Mouse (Mus musculus): ENCODE data around the gene Lce1i. TPM values are rescaled to one million over a fixed set of nuclear protein-coding genes. Genes with fewer than 3 reads are reported as not detected.

Gene Lce1i
- polyA plus RNA-seq (2012; rRNA removed) = not detected in 2 replicates

GRCm38 (mm10) chr3:92778799-92779198 is at the start of gene Lce1i:
Lce1i (minus strand) TSS chr3:92778899.

GRCm38 (mm10) chr3:92827108-92827507 is 48.4 kb upstream of the Lce1i start, which contains the start of gene Kprp:
Kprp (minus strand) TSS chr3:92827247.

GRCm38 (mm10) chr3:92807791-92808190 is 29.1 kb upstream of the Lce1i start, which contains the start of gene Lce1k:
Lce1k (minus strand) TSS chr3:92807891.

GRCm38 (mm10) chr3:92790414-92790813 is 11.7 kb upstream of the Lce1i start, which contains the start of gene Lce1j:
Lce1j (minus strand) TSS chr3:92790514.

GRCm38 (mm10) chr3:92764965-92765364 is 13.7 kb downstream of the Lce1i start, which contains the start of gene Lce1h:
Lce1h (minus strand) TSS chr3:92765065.

GRCm38 (mm10) chr3:92752238-92752637 is 26.5 kb downstream of the Lce1i start, which contains the start of gene Lce1g:
Lce1g (minus strand) TSS chr3:92752338.

GRCm38 (mm10) chr3:92738996-92739395 is 39.7 kb downstream of the Lce1i start, which contains the start of gene Gm38119:
Gm38119 (minus strand) TSS chr3:92739096.

Other genes with a start within 250 kb of the Lce1i start
- gene 2310046K23Rik, start 244.4 kb downstream of the Lce1i start, polyA plus RNA-seq (2012; rRNA removed) = not detected in 2 replicates
- not detected in 2 replicates for gene Ivl, start 205.2 kb downstream of the Lce1i start, polyA plus RNA-seq (2012; rRNA removed)
- not detected in 2 replicates for gene Smcp, start 189.9 kb downstream of the Lce1i start, polyA plus RNA-seq (2012; rRNA removed)
- gene 2210017I01Rik, start 171.4 kb downstream of the Lce1i start, polyA plus RNA-seq (2012; rRNA removed) = not detected in 2 replicates
- gene Lce6a, start 157.2 kb downstream of the Lce1i start, polyA plus RNA-seq (2012; rRNA removed) = not detected in 2 replicates
- not detected in 2 replicates for gene Lce1a1, start 130.6 kb downstream of the Lce1i start, polyA plus RNA-seq (2012; rRNA removed)
- not detected in 2 replicates for gene Lce1b, start 122.0 kb downstream of the Lce1i start, polyA plus RNA-seq (2012; rRNA removed)
- gene Lce1a2, start 108.6 kb downstream of the Lce1i start, polyA plus RNA-seq (2012; rRNA removed) = not detected in 2 replicates
- gene Lce1c, start 99.7 kb downstream of the Lce1i start, polyA plus RNA-seq (2012; rRNA removed) = not detected in 2 replicates
- gene Lce1d, start 91.7 kb downstream of the Lce1i start, polyA plus RNA-seq (2012; rRNA removed) = not detected in 2 replicates
- not detected in 2 replicates for gene Lce1e, start 69.8 kb downstream of the Lce1i start, polyA plus RNA-seq (2012; rRNA removed)
- not detected in 2 replicates for gene Lce1f, start 58.5 kb downstream of the Lce1i start, polyA plus RNA-seq (2012; rRNA removed)
- not detected in 2 replicates for gene Gm38119, start 39.8 kb downstream of the Lce1i start, polyA plus RNA-seq (2012; rRNA removed)
- gene Lce1g, start 26.6 kb downstream of the Lce1i start, polyA plus RNA-seq (2012; rRNA removed) = not detected in 2 replicates
- not detected in 2 replicates for gene Lce1h, start 13.8 kb downstream of the Lce1i start, polyA plus RNA-seq (2012; rRNA removed)
- gene Lce1j, start 11.6 kb upstream of the Lce1i start, polyA plus RNA-seq (2012; rRNA removed) = not detected in 2 replicates
- gene Lce1k, start 29.0 kb upstream of the Lce1i start, polyA plus RNA-seq (2012; rRNA removed) = not detected in 2 replicates
- gene Kprp, start 48.3 kb upstream of the Lce1i start, polyA plus RNA-seq (2012; rRNA removed) = not detected in 2 replicates
- not detected in 2 replicates for gene Lce1l, start 72.4 kb upstream of the Lce1i start, polyA plus RNA-seq (2012; rRNA removed)
- gene 2310050C09Rik, start 91.3 kb upstream of the Lce1i start, polyA plus RNA-seq (2012; rRNA removed) = not detected in 2 replicates
- not detected in 2 replicates for gene Lce3a, start 147.3 kb upstream of the Lce1i start, polyA plus RNA-seq (2012; rRNA removed)
- gene Lce3b, start 154.1 kb upstream of the Lce1i start, polyA plus RNA-seq (2012; rRNA removed) = not detected in 2 replicates
- gene Lce3c, start 165.6 kb upstream of the Lce1i start, polyA plus RNA-seq (2012; rRNA removed) = not detected in 2 replicates
- not detected in 2 replicates for gene Lce3d, start 178.5 kb upstream of the Lce1i start, polyA plus RNA-seq (2012; rRNA removed)
- not detected in 2 replicates for gene Lce3e, start 188.2 kb upstream of the Lce1i start, polyA plus RNA-seq (2012; rRNA removed)
- gene Lce3f, start 213.3 kb upstream of the Lce1i start, polyA plus RNA-seq (2012; rRNA removed) = not detected in 2 replicates
- not detected in 2 replicates for gene Crct1, start 236.8 kb upstream of the Lce1i start, polyA plus RNA-seq (2012; rRNA removed)
- not detected in 2 replicates for gene Lce1m, start 240.2 kb upstream of the Lce1i start, polyA plus RNA-seq (2012; rRNA removed)